Mouse (Mus musculus): ENCODE measurements at regions not wholly inside any gene's neighbourhood (a gene's known extent, or its start where the extent isn't known, plus 50 kb on each side); places are given as distances from the start of the nearest gene placed in this dataset.

GRCm38 (mm10) chr7:55519579-55519978 is 248.4 kb upstream of the Siglech start:
- Histone ChIP-seq H3K9me3 (ENCODE audit: control insufficient read depth, low read length) (no peaks in the 10 kb centered on the region), H3K4me3 (replicated peaks; ENCODE audit: low read length) (no peak overlapping the region), H3K36me3 (ENCODE audit: control insufficient read depth, insufficient read depth) (no peaks in the 10 kb centered on the region), H3K27ac (ENCODE audit: low read length) (no peak overlapping the region), H3K9ac (replicated peaks; ENCODE audit: low read depth, low read length) (no peak overlapping the region), H3K4me2 (ENCODE audit: low read length) (no peak overlapping the region), H3K27me3 (replicated peaks; ENCODE audit: control insufficient read depth, insufficient read depth, low read length) (no peaks in the 10 kb centered on the region), H3K4me1 (replicated peaks; ENCODE audit: control insufficient read depth, insufficient read depth, low read length) (no peaks in the 10 kb centered on the region)
- WGBS = 70% methylated on average over 3 of the region's 3 CpGs
- 0 out of 2 replicates have a peak, but pooled peaks have one; percentile 33 for ATAC-seq

- H3K9ac ChIP-seq (replicated peaks; ENCODE audit: low read depth, low read length) = no peak overlapping the region
- H3K36me3 ChIP-seq (ENCODE audit: control insufficient read depth, insufficient read depth) = no peaks in the 10 kb centered on the region
- no peak for ATAC-seq
- H3K4me2 ChIP-seq (ENCODE audit: low read length) = no peak overlapping the region
- WGBS = 81% methylated on average over 4 of the region's 4 CpGs
- H3K27ac ChIP-seq (ENCODE audit: low read length) = no peak overlapping the region
- no peak overlapping the region for H3K4me3 ChIP-seq (replicated peaks; ENCODE audit: low read length)
- H3K4me1 ChIP-seq (replicated peaks; ENCODE audit: control insufficient read depth, insufficient read depth, low read length) = no peaks in the 10 kb centered on the region
- no peaks in the 10 kb centered on the region for H3K9me3 ChIP-seq (ENCODE audit: control insufficient read depth, low read length)
- no peaks in the 10 kb centered on the region for H3K27me3 ChIP-seq (replicated peaks; ENCODE audit: control insufficient read depth, insufficient read depth, low read length)
Observed at GRCm38 (mm10) chr7:55539827-55540320, 228.1 kb upstream of the Siglech start.

DNA sequence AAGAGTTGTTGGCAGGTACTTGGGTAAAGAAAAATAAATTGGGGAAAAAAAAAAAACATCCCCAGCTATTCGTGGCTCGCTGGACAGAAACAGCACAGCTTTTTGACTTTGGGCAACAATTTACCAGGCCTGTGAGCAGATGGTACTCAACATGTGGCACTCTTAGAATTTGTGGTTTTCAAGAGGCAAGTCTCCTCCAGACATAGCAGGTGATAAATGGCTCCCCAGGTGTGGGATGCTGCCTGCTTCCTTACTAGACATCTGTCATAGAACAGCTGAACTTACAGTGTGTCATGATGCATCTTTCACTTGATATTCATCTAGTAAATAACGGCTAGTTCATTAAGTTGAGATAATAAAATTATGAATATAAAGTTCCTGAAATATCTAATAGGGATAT is 218.8 kb upstream of the Siglech start:
- 53% methylated on average over 3 of the region's 3 CpGs for WGBS
- H3K27me3 ChIP-seq (replicated peaks; ENCODE audit: control insufficient read depth, insufficient read depth, low read length) = no peaks in the 10 kb centered on the region

GRCm38 (mm10) chr7:55573339-55573738 is 194.6 kb upstream of the Siglech start:
- H3K4me3 ChIP-seq (replicated peaks; ENCODE audit: low read length) = no peak overlapping the region
- no peak overlapping the region for H3K4me2 ChIP-seq (ENCODE audit: low read length)
- H3K36me3 ChIP-seq (ENCODE audit: control insufficient read depth, insufficient read depth) = no peaks in the 10 kb centered on the region
- H3K9me3 ChIP-seq (ENCODE audit: control insufficient read depth, low read length) = no peaks in the 10 kb centered on the region
- no peak for ATAC-seq
- no peak overlapping the region for H3K27ac ChIP-seq (ENCODE audit: low read length)
- no peaks in the 10 kb centered on the region for H3K27me3 ChIP-seq (replicated peaks; ENCODE audit: control insufficient read depth, insufficient read depth, low read length)
- H3K4me1 ChIP-seq (replicated peaks; ENCODE audit: control insufficient read depth, insufficient read depth, low read length) = no peaks in the 10 kb centered on the region
- H3K9ac ChIP-seq (replicated peaks; ENCODE audit: low read depth, low read length) = no peak overlapping the region
- WGBS = 91% methylated on average over 7 of the region's 7 CpGs

More for the DNA sequence above, 218.8 kb upstream of the Siglech start:
- H3K4me1 ChIP-seq (replicated peaks; ENCODE audit: control insufficient read depth, insufficient read depth, low read length) = no peaks in the 10 kb centered on the region
- H3K36me3 ChIP-seq (ENCODE audit: control insufficient read depth, insufficient read depth) = no peaks in the 10 kb centered on the region
- no peak for ATAC-seq
- no peak overlapping the region for H3K27ac ChIP-seq (ENCODE audit: low read length)
- no peak overlapping the region for H3K9ac ChIP-seq (replicated peaks; ENCODE audit: low read depth, low read length)
- no peaks in the 10 kb centered on the region for H3K9me3 ChIP-seq (ENCODE audit: control insufficient read depth, low read length)
- H3K4me2 ChIP-seq (ENCODE audit: low read length) = no peak overlapping the region
- no peak overlapping the region for H3K4me3 ChIP-seq (replicated peaks; ENCODE audit: low read length)

DNA sequence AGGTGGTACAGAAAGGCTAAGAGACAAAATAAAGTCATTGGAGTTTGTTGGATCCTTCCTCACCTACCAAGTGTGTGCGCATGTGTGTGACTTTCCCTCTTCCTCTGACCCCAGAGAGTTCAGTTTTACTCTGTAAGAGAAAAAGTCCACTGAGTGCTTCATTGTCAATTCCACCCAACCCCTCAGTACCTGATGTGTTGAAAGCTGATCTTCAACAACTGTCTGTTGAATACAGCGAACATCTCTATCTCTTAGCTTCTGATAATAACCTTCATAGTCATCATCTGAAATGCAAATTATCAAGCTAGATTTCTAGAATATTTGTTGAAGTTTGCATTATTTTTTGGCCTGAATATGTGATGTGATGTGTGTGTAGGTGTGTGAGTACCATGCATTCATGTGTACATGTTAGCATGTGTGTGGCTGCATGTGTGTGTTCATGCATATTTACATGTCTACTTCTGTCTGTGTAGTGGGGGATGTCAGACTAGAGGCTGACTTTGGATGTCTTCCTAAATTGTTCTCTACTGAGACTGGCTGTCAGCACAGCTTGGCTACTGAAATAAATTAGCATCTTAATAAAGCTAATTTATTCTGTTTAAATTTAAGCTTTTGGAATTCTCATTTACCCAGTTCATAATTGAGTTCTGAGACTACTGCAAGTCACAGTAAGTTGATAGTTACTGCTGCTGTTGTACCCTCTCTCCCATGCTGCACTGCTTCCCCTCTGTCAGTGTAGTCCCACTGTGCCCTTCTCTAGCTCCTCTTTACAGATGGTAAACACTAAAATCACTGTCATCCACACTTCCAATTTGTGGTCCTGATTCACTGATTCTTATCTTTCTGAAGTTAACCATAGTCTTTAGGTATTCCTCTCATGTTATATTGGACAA is 186.7 kb upstream of the Siglech start:
- H3K27me3 ChIP-seq (replicated peaks; ENCODE audit: control insufficient read depth, insufficient read depth, low read length) = no peaks in the 10 kb centered on the region
- H3K4me3 ChIP-seq (replicated peaks; ENCODE audit: low read length) = no peak overlapping the region
- peaks cover 4% of the 10 kb centered on the region for H3K4me1 ChIP-seq (replicated peaks; ENCODE audit: control insufficient read depth, insufficient read depth, low read length)
- peak; percentile 97 for ATAC-seq
- no peak overlapping the region for H3K4me2 ChIP-seq (ENCODE audit: low read length)
- H3K9ac ChIP-seq (replicated peaks; ENCODE audit: low read depth, low read length) = no peak overlapping the region
- H3K9me3 ChIP-seq (ENCODE audit: control insufficient read depth, low read length) = no peaks in the 10 kb centered on the region
- WGBS = 79% methylated on average over 2 of the region's 2 CpGs
- peak overlapping the region; percentile 51 for H3K27ac ChIP-seq (ENCODE audit: low read length)
- H3K36me3 ChIP-seq (ENCODE audit: control insufficient read depth, insufficient read depth) = no peaks in the 10 kb centered on the region

Measured in forebrain, embryonic 16.5 days (tissue).